Mouse (Mus musculus): ENCODE results near the gene Rin2. TPM values are rescaled to one million over a fixed set of nuclear protein-coding genes. Genes with fewer than 3 reads are reported as not detected.

The Rin2 gene
- polyA plus RNA-seq, 1 experiment, result 0.02 TPM

DNA sequence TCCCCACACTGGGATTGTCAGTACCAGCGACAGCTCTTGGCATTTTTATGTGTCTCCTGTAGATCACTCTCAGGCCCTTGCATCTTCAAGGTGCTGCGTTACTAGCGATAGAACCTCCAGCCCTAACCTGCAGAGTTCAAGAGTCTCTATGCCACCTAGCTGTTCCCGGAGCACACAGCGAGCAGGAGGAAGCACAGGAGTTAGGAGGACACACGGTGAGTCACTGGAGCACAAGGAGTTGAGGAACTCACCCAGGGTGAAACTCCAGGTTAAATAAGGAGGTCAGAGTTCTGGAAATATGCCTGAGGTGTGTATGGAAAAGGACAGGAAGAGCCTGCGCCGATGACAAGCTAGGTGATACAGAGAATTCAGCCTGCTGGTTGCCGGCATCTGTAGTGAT, 5.7 kb downstream of the Rin2 start:
- Histone ChIP-seq H3K27me3 (ENCODE audit: control insufficient read depth) (peaks cover 4% of the 10 kb centered on the region), H3K4me1 (ENCODE audit: control insufficient read depth) (peaks cover 2% of the 10 kb centered on the region), H3K9me3 (ENCODE audit: control insufficient read depth, low read length) (peaks cover 3% of the 10 kb centered on the region; the same call in 1 of the 2 replicates), H3K36me3 (ENCODE audit: control insufficient read depth) (no peaks in the 10 kb centered on the region), H3K4me3 (replicated peaks) (no peak overlapping the region)
- TF ChIP-seq GATA1 (IDR thresholded peaks at IDR 0.05; ENCODE audit: low read length), result no peak

DNA sequence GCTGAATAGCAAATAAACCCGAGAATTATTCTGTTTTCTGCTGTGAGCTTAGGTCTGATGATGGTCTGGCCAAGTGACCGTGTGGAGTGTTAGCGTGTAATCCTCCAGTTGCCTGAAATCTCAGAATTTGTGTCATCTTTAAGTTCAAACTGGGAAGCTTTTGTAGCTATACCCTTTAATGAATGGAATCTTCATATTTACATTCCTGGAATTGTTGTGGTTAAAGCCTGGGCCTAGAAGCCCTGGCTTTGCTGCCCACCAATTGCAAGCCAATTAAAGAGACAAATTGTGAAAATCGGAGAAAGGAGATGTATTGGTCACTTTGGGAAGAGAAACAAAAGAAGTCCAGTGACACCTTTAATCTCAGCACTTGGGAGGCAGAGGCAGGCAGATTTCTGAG, 6.6 kb downstream of the Rin2 start:
- H3K27me3 ChIP-seq (ENCODE audit: control insufficient read depth), result no peaks in the 10 kb centered on the region
- H3K9me3 ChIP-seq (ENCODE audit: control insufficient read depth, low read length), result peaks cover 3% of the 10 kb centered on the region; the same call in 1 of the 2 replicates
- H3K4me1 ChIP-seq (ENCODE audit: control insufficient read depth), result no peaks in the 10 kb centered on the region
- no peak overlapping the region for H3K4me3 ChIP-seq (replicated peaks)
- TF ChIP-seq TAL1 (IDR thresholded peaks at IDR 0.05; ENCODE audit: low read length) (no peak), GATA1 (IDR thresholded peaks at IDR 0.05; ENCODE audit: low read length) (no peak)
- no peaks in the 10 kb centered on the region for H3K36me3 ChIP-seq (ENCODE audit: control insufficient read depth)

DNA sequence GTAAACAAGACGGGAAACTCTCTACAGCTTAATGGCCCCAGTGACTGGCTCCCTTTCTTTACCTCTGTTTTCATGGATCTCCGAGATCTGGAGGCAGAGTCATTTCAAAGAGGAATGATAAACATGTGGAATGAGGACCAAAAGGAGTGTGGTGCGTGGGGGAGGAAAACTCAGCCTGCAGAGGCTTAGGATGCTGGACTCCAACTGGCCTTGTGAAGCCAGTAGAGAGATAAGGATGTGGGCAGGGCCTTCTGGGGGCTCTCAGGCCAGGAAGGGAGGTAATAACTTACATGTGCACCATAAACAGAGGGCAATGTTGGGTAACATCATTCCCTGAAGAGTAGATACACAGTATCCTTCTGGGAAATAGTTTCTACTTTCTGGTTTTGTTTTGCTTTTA, 7.9 kb downstream of the Rin2 start:
- H3K36me3 ChIP-seq (ENCODE audit: control insufficient read depth), result no peaks in the 10 kb centered on the region
- no peaks in the 10 kb centered on the region for H3K9me3 ChIP-seq (ENCODE audit: control insufficient read depth, low read length)
- no peak overlapping the region for H3K4me3 ChIP-seq (replicated peaks)
- H3K27me3 ChIP-seq (ENCODE audit: control insufficient read depth), result no peaks in the 10 kb centered on the region
- TF ChIP-seq GATA1 (IDR thresholded peaks at IDR 0.05; ENCODE audit: low read length) (no peak), TAL1 (IDR thresholded peaks at IDR 0.05; ENCODE audit: low read length) (no peak)
- no peaks in the 10 kb centered on the region for H3K4me1 ChIP-seq (ENCODE audit: control insufficient read depth)

DNA sequence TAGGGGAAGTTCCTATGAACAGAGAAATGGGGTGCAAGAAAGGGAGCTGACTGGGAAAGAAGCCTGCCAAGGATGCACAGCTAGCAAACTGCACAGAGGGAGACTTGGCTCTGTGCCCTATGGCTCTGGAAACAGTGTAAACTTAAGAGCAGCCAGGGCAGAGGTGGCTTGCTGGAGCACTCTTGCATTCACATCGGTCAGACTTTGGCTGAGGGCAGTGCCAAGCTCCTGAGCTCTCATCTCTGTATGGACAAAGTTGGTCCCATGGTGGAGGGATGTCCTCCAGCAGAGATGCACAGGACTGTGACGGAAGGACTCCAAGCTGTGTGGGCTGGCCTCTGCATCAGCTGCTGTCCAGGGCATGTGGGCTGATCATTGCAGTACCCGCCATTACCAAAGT, 8.5 kb downstream of the Rin2 start:
- Histone ChIP-seq H3K9me3 (ENCODE audit: control insufficient read depth, low read length) (no peaks in the 10 kb centered on the region), H3K36me3 (ENCODE audit: control insufficient read depth) (no peaks in the 10 kb centered on the region), H3K27me3 (ENCODE audit: control insufficient read depth) (no peaks in the 10 kb centered on the region), H3K4me3 (replicated peaks) (no peak overlapping the region), H3K4me1 (ENCODE audit: control insufficient read depth) (no peaks in the 10 kb centered on the region)
- TF ChIP-seq GATA1 (IDR thresholded peaks at IDR 0.05; ENCODE audit: low read length) (no peak), TAL1 (IDR thresholded peaks at IDR 0.05; ENCODE audit: low read length) (no peak)

DNA sequence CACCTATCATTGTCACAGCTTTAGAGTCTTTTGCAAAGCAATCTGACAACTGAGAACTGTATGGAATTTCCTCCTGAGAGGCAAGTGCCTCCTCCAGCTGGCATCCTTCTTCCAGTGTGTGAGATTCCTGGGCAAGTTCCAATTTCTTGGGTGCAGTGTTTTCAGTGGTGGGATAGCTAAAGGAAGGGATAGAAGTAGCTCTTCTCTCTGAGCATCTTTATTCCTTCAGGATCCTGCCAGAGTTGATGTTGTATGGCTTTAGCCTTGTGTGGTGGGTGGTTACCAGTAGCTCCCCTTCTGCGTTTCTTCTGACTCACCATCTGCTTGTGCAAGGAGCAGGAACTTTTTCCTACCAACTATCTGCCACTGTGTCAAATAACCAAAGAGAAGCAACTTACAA, 9.1 kb downstream of the Rin2 start:
- TF ChIP-seq GATA1 (IDR thresholded peaks at IDR 0.05; ENCODE audit: low read length) (no peak), TAL1 (IDR thresholded peaks at IDR 0.05; ENCODE audit: low read length) (no peak)
- H3K4me3 ChIP-seq (replicated peaks), result no peak overlapping the region
- H3K9me3 ChIP-seq (ENCODE audit: control insufficient read depth, low read length), result no peaks in the 10 kb centered on the region
- H3K4me1 ChIP-seq (ENCODE audit: control insufficient read depth), result no peaks in the 10 kb centered on the region
- no peaks in the 10 kb centered on the region for H3K27me3 ChIP-seq (ENCODE audit: control insufficient read depth)
- H3K36me3 ChIP-seq (ENCODE audit: control insufficient read depth), result no peaks in the 10 kb centered on the region

DNA sequence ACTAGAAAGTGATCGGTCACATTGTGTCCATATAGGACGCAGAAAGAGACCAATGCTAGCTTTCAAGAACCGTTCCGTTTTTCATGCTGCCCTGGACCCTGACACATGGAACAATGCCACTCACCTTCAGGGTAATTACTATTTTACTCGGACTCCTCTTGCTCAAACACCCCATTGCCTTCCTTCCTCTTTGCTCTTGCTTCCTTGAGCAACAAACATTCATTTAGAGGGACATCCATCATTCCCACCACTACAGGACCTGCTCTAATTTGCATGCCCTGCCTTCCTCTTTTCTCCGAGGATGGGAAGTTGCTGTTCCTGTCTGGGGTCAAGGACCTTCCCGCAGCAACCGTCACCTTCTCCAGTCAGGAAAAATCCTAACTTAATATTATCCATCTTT, 9.9 kb downstream of the Rin2 start:
- TF ChIP-seq TAL1 (IDR thresholded peaks at IDR 0.05; ENCODE audit: low read length), result no peak
- H3K9me3 ChIP-seq (ENCODE audit: control insufficient read depth, low read length), result no peaks in the 10 kb centered on the region
- no peak overlapping the region for H3K4me3 ChIP-seq (replicated peaks)
- no peaks in the 10 kb centered on the region for H3K4me1 ChIP-seq (ENCODE audit: control insufficient read depth)
- H3K27me3 ChIP-seq (ENCODE audit: control insufficient read depth), result no peaks in the 10 kb centered on the region
- H3K36me3 ChIP-seq (ENCODE audit: control insufficient read depth), result no peaks in the 10 kb centered on the region

DNA sequence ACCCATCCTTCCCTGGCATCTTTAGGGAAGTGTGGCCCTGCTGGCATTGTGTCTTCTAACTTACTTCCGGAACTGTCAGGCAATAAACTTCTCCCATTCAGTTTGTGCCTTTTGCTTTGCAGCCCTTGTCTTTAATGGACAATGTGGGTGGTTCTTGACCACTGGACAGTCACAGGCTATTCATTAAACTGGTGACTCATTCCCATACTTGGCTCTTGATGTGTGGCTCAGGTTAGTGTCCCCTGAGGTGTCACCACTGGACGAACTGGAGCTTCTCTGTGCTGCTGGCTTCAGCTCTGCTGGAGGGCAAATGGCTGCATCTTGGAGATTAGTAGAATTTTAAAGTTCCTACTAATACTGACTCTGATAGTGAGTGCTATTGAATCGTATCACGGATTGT, 11.0 kb downstream of the Rin2 start:
- Histone ChIP-seq H3K36me3 (ENCODE audit: control insufficient read depth) (no peaks in the 10 kb centered on the region), H3K27me3 (ENCODE audit: control insufficient read depth) (no peaks in the 10 kb centered on the region), H3K4me3 (replicated peaks) (no peak overlapping the region), H3K4me1 (ENCODE audit: control insufficient read depth) (no peaks in the 10 kb centered on the region), H3K9me3 (ENCODE audit: control insufficient read depth, low read length) (no peaks in the 10 kb centered on the region)
- no peak for TF ChIP-seq GATA1 (IDR thresholded peaks at IDR 0.05; ENCODE audit: low read length)
- TF ChIP-seq TAL1 (IDR thresholded peaks at IDR 0.05; ENCODE audit: low read length), result no peak

DNA sequence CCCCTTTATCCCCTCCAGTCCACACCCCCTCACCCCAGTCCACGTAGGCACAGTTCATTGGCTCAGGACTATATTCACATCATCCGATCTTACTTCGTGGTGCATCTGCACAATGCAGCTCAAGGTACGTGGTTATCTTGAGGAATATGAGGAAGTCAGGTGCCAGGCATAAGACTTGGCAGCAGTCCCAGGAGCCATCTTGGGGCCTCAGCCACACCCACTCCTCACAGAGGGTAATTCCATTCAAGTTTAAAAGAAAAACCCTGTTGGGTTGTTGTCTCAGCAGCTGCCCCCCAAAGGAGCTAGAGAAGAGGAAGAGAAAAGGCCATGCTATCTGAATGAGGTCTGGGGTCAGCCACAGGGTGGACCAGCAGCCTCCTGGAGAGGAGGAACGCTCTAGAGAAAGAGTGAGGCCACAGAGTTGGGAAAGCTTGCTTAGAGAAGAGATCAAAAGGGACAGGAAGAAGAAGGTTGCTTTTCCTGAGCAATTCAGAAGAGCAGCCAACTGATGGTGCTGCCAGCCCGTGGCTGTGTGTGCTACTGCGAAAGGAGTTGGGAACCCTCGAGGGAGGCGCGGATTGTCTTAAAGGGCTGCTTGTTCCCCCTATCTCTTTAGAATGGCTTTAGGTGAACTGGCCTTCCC, 16.5 kb downstream of the Rin2 start:
- H3K9me3 ChIP-seq (ENCODE audit: control insufficient read depth, low read length), result no peaks in the 10 kb centered on the region
- H3K27me3 ChIP-seq (ENCODE audit: control insufficient read depth), result no peaks in the 10 kb centered on the region
- TF ChIP-seq GATA1 (IDR thresholded peaks at IDR 0.05; ENCODE audit: low read length) (no peak), TAL1 (IDR thresholded peaks at IDR 0.05; ENCODE audit: low read length) (no peak)
- H3K4me1 ChIP-seq (ENCODE audit: control insufficient read depth), result no peaks in the 10 kb centered on the region
- no peaks in the 10 kb centered on the region for H3K36me3 ChIP-seq (ENCODE audit: control insufficient read depth)
- no peak overlapping the region for H3K4me3 ChIP-seq (replicated peaks)

DNA sequence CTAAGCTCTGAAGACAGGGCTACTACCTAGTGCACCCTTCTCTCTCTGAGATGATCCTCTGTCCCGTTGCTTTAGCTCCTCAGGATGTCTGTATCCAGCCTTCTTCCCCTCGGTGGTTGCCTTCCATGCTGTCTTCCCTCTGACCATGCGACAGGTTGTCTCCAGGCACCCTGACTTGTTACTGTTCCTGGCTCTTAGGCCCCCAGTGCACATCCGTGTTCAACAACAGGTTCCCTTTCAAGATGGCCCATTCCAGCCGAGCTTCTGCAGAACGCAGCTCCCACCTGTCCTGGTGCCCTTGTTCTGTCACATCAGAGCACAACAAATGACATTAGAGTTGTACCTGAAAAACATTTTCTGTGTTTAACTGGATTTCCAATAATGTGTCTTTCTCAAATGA, 22.1 kb downstream of the Rin2 start:
- Histone ChIP-seq H3K36me3 (ENCODE audit: control insufficient read depth) (no peaks in the 10 kb centered on the region), H3K27me3 (ENCODE audit: control insufficient read depth) (no peaks in the 10 kb centered on the region), H3K4me3 (replicated peaks) (no peak overlapping the region), H3K4me1 (ENCODE audit: control insufficient read depth) (no peaks in the 10 kb centered on the region), H3K9me3 (ENCODE audit: control insufficient read depth, low read length) (no peaks in the 10 kb centered on the region)
- TF ChIP-seq GATA1 (IDR thresholded peaks at IDR 0.05; ENCODE audit: low read length) (no peak), TAL1 (IDR thresholded peaks at IDR 0.05; ENCODE audit: low read length) (no peak)

DNA sequence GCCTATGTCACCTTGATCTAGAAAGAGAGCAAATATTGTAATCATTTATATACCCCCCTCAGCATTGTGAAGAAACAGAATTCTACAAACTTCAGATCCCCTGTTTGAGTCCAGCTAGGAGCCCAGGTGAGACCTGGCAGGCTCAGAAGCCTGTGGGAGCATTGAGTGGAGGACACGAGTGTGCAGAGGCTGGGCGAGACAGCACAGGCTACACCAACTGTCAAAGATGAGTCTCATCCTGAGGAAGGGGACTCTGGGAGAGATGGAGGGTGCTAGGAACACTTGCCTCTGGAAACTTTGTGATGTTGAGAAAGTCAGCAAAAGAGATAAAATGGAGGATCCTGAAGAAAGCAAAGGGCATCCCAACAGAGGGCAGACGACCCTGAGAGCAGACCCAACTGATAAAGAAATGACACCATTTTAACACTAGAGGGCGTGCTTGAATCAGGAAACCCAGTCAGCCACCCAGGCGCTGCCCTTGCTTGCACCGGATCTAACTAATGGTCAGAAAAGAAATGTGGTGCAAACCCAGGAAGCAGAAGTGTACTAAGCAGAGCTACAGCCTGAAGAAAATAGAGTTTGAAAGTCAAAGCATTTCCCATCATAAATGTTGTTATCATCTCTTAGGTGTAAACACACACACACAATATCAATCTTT, 24.5 kb downstream of the Rin2 start:
- no peaks in the 10 kb centered on the region for H3K36me3 ChIP-seq (ENCODE audit: control insufficient read depth)
- no peaks in the 10 kb centered on the region for H3K27me3 ChIP-seq (ENCODE audit: control insufficient read depth)
- no peaks in the 10 kb centered on the region for H3K9me3 ChIP-seq (ENCODE audit: control insufficient read depth, low read length)
- H3K4me1 ChIP-seq (ENCODE audit: control insufficient read depth), result no peaks in the 10 kb centered on the region
- no peak overlapping the region for H3K4me3 ChIP-seq (replicated peaks)
- TF ChIP-seq TAL1 (IDR thresholded peaks at IDR 0.05; ENCODE audit: low read length) (no peak), GATA1 (IDR thresholded peaks at IDR 0.05; ENCODE audit: low read length) (no peak)
